ENCODE assay signal across 10 mouse cellular contexts in the genomic region with DNA sequence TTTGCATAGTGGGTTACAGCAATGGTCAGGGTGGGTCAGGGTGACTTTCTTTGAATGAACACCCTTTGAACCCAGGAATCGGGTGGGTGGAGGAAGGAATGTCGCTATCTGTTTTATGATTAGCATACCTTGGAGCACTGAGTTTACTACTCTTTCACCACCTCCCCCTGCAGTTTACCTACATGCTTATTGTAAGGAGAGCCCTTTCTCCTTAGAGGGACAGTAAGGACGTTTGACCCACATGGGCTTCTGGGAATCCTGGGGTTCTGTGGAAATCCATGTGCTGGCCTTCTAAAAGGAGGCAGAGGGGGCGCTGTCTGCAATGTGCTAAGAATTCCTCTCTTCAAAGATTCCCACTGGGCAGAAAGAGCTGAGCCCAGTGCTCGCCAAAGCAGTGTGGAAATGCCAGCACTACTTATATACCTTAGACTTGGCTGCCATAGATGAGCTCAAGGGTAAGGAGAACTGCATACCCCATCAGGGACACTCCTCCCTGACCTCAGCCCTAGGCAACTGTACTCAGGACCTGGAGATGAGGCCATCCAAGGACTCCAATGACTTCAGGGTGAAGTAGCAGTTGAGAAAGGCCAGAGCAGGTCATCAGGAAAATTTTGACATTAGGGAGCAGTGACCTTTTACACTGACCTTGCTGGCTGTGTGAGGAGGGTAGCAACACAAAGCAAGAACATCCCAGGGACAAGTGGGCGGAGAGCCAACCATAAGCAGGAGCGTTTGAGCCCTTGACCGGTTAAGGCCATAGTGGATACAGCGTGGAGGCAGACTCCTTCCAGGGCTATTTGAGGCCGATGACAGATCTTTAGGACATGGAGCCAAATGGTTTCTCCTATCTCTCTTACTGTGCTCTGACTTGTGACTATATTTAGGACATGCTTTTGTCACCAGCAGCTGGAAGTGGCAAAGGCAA.
DNase-seq lines count a peak whose midpoint lies in the region; ATAC-seq lines count a peak whose summit lies in the region.
"Had no signal": no experiment of that assay in that cellular context is flagged by ENCODE, and none has a peak within 500 bp of the region (broad histone marks: within the 10 kb centered on the region; RNA-seq: fewer than 3 reads in every experiment).

No protein-coding gene starts in this region.

- peak overlapping the region; percentile 89 for H3K27ac ChIP-seq in heart, embryonic 10.5 days
- H3K27ac ChIP-seq in intestine, embryonic 16.5 days (ENCODE audit: low read length), result no peak overlapping the region
- H3K27ac ChIP-seq: liver, embryonic 13.5 days had no signal

- H3K36me3 ChIP-seq in heart, embryonic 10.5 days, result no peaks in the 10 kb centered on the region
- no peaks in the 10 kb centered on the region for H3K36me3 ChIP-seq in intestine, embryonic 16.5 days (ENCODE audit: control insufficient read depth, insufficient read depth, low read length)
- H3K36me3 ChIP-seq: liver, embryonic 13.5 days had no signal

- ATAC-seq in intestine, embryonic 16.5 days, result peak; percentile 66
- ATAC-seq in granulocyte monocyte progenitor cell, adult 5-6 weeks (replicated peaks; ENCODE audit: poor library complexity, severe bottlenecking), result no peak

- DNase-seq in ZHBTc4 (ENCODE audit: low read depth, low spot score), result peak; percentile 32
- DNase-seq in adrenal gland, adult (ENCODE audit: inconsistent age in 2 of 2, low spot score in 1 of 2), result peak; percentile 88 to 94
- peak; percentile 91 for DNase-seq in heart, embryonic 10.5 days (ENCODE audit: low spot score)
- no peak for DNase-seq in right cerebral cortex, postnatal 36 days (ENCODE audit: low spot score in 2 of 2)
- DNase-seq in layer of hippocampus, adult 18-20 months (ENCODE audit: low spot score in 2 of 2), result no peak
- DNase-seq: cerebellum, adult 9-10 months; liver, embryonic 13.5 days; spleen, adult 18-20 months had no signal

- no peak overlapping the region for H3K4me3 ChIP-seq in heart, embryonic 10.5 days
- no peak overlapping the region for H3K4me3 ChIP-seq in intestine, embryonic 16.5 days (ENCODE audit: low read length)
- H3K4me3 ChIP-seq: liver, embryonic 13.5 days had no signal

- H3K4me2 ChIP-seq in intestine, embryonic 16.5 days (ENCODE audit: low read depth, low read length), result no peak overlapping the region
- H3K4me2 ChIP-seq: liver, embryonic 13.5 days had no signal

- H3K9ac ChIP-seq in intestine, embryonic 16.5 days (ENCODE audit: low read depth, low read length), result no peak overlapping the region
- H3K9ac ChIP-seq: liver, embryonic 13.5 days had no signal

- no peaks in the 10 kb centered on the region for H3K9me3 ChIP-seq in heart, embryonic 10.5 days
- H3K9me3 ChIP-seq in intestine, embryonic 16.5 days (ENCODE audit: control insufficient read depth, low read length), result no peaks in the 10 kb centered on the region
- H3K9me3 ChIP-seq: liver, embryonic 13.5 days had no signal

- H3K27me3 ChIP-seq in heart, embryonic 10.5 days (ENCODE audit: insufficient read depth, poor library complexity, severe bottlenecking), result no peaks in the 10 kb centered on the region
- no peaks in the 10 kb centered on the region for H3K27me3 ChIP-seq in intestine, embryonic 16.5 days (replicated peaks; ENCODE audit: control insufficient read depth, insufficient read depth, low read length)
- H3K27me3 ChIP-seq: liver, embryonic 13.5 days had no signal

- 46% methylated on average over 10 of the region's 10 CpGs for WGBS in heart, embryonic 10.5 days
- 72% methylated on average over 10 of the region's 10 CpGs for WGBS in intestine, embryonic 16.5 days

- H3K4me1 ChIP-seq in heart, embryonic 10.5 days, result peaks cover 30% of the 10 kb centered on the region
- no peaks in the 10 kb centered on the region; the same call in 1 of the 2 replicates for H3K4me1 ChIP-seq in intestine, embryonic 16.5 days (ENCODE audit: control insufficient read depth, insufficient read depth, low read length)
- H3K4me1 ChIP-seq: liver, embryonic 13.5 days had no signal

Comparison
In these comparisons a context has a peak if more than half of its experiments do, and no peak if none do; other contexts are left out.
1. DNase-seq: peak in ZHBTc4 (single experiment), adrenal gland, adult (2 of 2) and heart, embryonic 10.5 days (single experiment); none in right cerebral cortex, postnatal 36 days (0 of 2) and layer of hippocampus, adult 18-20 months (0 of 2).